Mouse (Mus musculus) gastrocnemius, postnatal 10 days (tissue): ENCODE measurements around the gene Flvcr2. TPM values are rescaled to one million over a fixed set of nuclear protein-coding genes. Genes with fewer than 3 reads are reported as not detected.

Experiments used
- DNase-seq: peaks from one replicate; pipeline ENCODE4 v3.0.0; 2021; ENCODE audit warnings: mixed read lengths
- microRNA-seq, 2 experiments: library from miRNA; unstranded; fragments of <30 nt; microRNA quantifications; one replicate each; pipeline ENCODE4 v1.2.0; 2021
- total RNA-seq, 2 experiments: library from RNA; stranded (reverse); gene quantifications; 2 replicates each; pipeline ENCODE4 v1.2.3; 2021

Gene Flvcr2
- total RNA-seq, 2 experiments from 2014 or later, result 4.3 to 5.4 TPM

- DNase-seq, result no peak
Measured at GRCm38 (mm10) chr12:85859511-85860189, 113.3 kb downstream of the Flvcr2 start.

- no peak for DNase-seq
Measured at GRCm38 (mm10) chr12:85862514-85862913, 116.2 kb downstream of the Flvcr2 start.

Small RNA genes within 50 kb of the gene (microRNA-seq; reads per million reads assigned to microRNA genes)
- 0 reads per million in 2 experiments for gene Gm47285

Other genes with a start within 250 kb of the Flvcr2 start
- gene Jdp2, start 147.5 kb upstream of the Flvcr2 start, total RNA-seq, result 10 to 100 TPM; 15.2 to 17.1 TPM
- 1 to 10 TPM in 1 of 2 experiments, under 1 TPM in 1; 0.33 to 1.3 TPM for gene Batf, start 59.9 kb upstream of the Flvcr2 start, total RNA-seq
- gene Erg28, start 78.0 kb downstream of the Flvcr2 start, total RNA-seq, result 10 to 100 TPM; 10.1 to 11.8 TPM
- gene Ttll5, start 78.1 kb downstream of the Flvcr2 start, total RNA-seq, result 10 to 100 TPM in 1 of 2 experiments, 1 to 10 TPM in 1; 9.9 to 12.7 TPM